Mouse (Mus musculus) heart, adult 2 months (tissue): ENCODE measurements at regions not wholly inside any gene's neighbourhood (a gene's known extent, or its start where the extent isn't known, plus 50 kb on each side); places are given as distances from the start of the nearest gene placed in this dataset.

Experiments used
- CTCF ChIP-seq: fragments of 200-600 bp; IDR thresholded peaks from 2 replicates; pipeline ENCODE4 v1.8.1; 2022; ENCODE audit warnings: antibody characterized with exemption, mild to moderate bottlenecking, moderate library complexity
- EP300 ChIP-seq: fragments of 200-500 bp; IDR thresholded peaks from 2 replicates; pipeline ENCODE4 v1.6.1; 2011; ENCODE audit warnings: low read depth, low read length, control low read depth; ENCODE audit not compliant: insufficient read depth
- POLR2A ChIP-seq: fragments of 200-500 bp; IDR thresholded peaks from 2 replicates; pipeline ENCODE4 v1.6.1; 2011; ENCODE audit warnings: mild to moderate bottlenecking, low read depth, low read length, control low read depth; ENCODE audit not compliant: insufficient read depth

DNA sequence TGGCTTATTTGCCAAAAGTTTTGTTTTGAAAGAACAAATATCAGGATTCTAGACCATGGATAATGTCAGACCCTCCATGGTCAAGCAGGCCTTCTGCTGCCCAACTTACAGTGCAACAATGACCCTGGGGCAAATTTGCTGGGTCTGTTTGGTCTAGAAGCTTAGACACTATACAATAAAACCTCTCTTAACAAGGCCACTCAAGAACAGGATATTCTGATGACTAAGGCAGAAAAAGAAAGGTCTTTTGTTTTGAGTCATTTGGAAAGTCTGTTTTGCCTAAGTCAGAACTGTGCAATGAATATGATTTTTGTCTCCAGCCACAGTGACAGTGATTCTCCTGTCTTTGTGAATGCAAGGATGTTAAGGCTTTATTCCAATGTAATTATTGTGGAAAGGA is 1435.0 kb downstream of the Slc22a22 start:
- TF ChIP-seq POLR2A (no peak), CTCF (no peak), EP300 (no peak)
